Mouse (Mus musculus): ENCODE results near the gene Taf6l.

- no peak for TF ChIP-seq GATA1 (IDR thresholded peaks at IDR 0.05; ENCODE audit: borderline replicate concordance, low read length)
- TF ChIP-seq TAL1 (conservative IDR thresholded peaks at IDR 0.05; ENCODE audit: low read depth, low read length): no peak
- TF ChIP-seq CTCF (IDR thresholded peaks at IDR 0.05; ENCODE audit: low read depth, low read length): no peak
- peak; percentile 79; the same call in 1 of the 2 replicates for TF ChIP-seq POLR2AphosphoS5 (IDR thresholded peaks at IDR 0.05; ENCODE audit: insufficient replicate concordance, low read depth, low read length)
Observed at GRCm38 (mm10) chr19:8727495-8728114, 58.6 kb downstream of the Taf6l start.

Data from G1E (cell line).